Mouse (Mus musculus) CH12.LX (cell line): Measurements from ENCODE around the gene Dtl. TPM values are rescaled to one million over a fixed set of nuclear protein-coding genes. Genes with fewer than 3 reads are reported as not detected.

Experiments used
- DNase-seq: peaks from one replicate; pipeline ENCODE4 v3.0.0-alpha.2; 2013; ENCODE audit errors: extremely low read depth
- H3K27ac ChIP-seq: 2 replicates; pipeline ENCODE4 v1.5.1; 2012; ENCODE audit warnings: low read depth, mild to moderate bottlenecking, control low read depth, moderate library complexity; ENCODE audit not compliant: insufficient read depth
- H3K27me3 ChIP-seq: replicated peaks from 2 replicates; pipeline ENCODE3; 2012; ENCODE audit warnings: inconsistent platforms
- H3K36me3 ChIP-seq, 2 experiments: replicated peaks in 1 of 2; 2 replicates each; pipeline versions ENCODE3 to v1.6.1; 2012; ENCODE audit warnings: inconsistent platforms in 1 of 2, low read length in 1 of 2, mild to moderate bottlenecking in 1 of 2, mixed read lengths in 1 of 2, moderate library complexity in 1 of 2; ENCODE audit not compliant: control insufficient read depth in 1 of 2, insufficient read depth in 1 of 2
- H3K4me1 ChIP-seq, 2 experiments: 2 replicates each; pipeline ENCODE4 v1.6.1; 2012; ENCODE audit warnings: inconsistent platforms in 1 of 2, moderate library complexity in 1 of 2; ENCODE audit not compliant: insufficient read depth in 2 of 2, control insufficient read depth in 1 of 2
- H3K4me2 ChIP-seq: 2 replicates; pipeline ENCODE4 v1.6.1; 2012; ENCODE audit warnings: low read depth, mild to moderate bottlenecking, control low read depth; ENCODE audit not compliant: poor library complexity, insufficient read depth, severe bottlenecking
- H3K4me3 ChIP-seq, 3 experiments: fragments of 150-350 bp in 1 of 3; sonication (generic) in 1 of 3; replicated peaks in 1 of 3; 2 replicates each; pipeline versions ENCODE3 to v1.5.1; 2011 to 2012; ENCODE audit warnings: low read depth in 2 of 3, low read length in 2 of 3, mild to moderate bottlenecking in 2 of 3, moderate library complexity in 2 of 3, control low read depth in 1 of 3, improper control_type of control experiment in 1 of 3, inconsistent platforms in 1 of 3, mixed read lengths in 1 of 3; ENCODE audit not compliant: poor library complexity in 1 of 3
- H3K79me2 ChIP-seq: replicated peaks from 2 replicates; pipeline ENCODE4 v1.6.1; 2012; ENCODE audit warnings: mild to moderate bottlenecking, moderate library complexity; ENCODE audit not compliant: control insufficient read depth, poor library complexity, insufficient read depth, severe bottlenecking; ENCODE audit errors: extremely low read depth
- H3K9ac ChIP-seq: 2 replicates; pipeline ENCODE4 v1.6.1; 2012; ENCODE audit warnings: low read depth, mild to moderate bottlenecking, control low read depth, moderate library complexity; ENCODE audit not compliant: insufficient read depth
- H3K9me3 ChIP-seq: replicated peaks from 2 replicates; pipeline ENCODE3; 2012; ENCODE audit warnings: low read length, inconsistent platforms, mixed read lengths
- BHLHE40 ChIP-seq: IDR thresholded peaks from 2 replicates; pipeline ENCODE4 v1.6.1; 2011; ENCODE audit warnings: mild to moderate bottlenecking, low read depth, low read length, improper control_type of control experiment
- CHD1 ChIP-seq: IDR thresholded peaks from 2 replicates; pipeline ENCODE4 v1.6.1; 2012; ENCODE audit warnings: low read depth, low read length, improper control_type of control experiment, inconsistent platforms
- CHD2 ChIP-seq: IDR thresholded peaks from 2 replicates; pipeline ENCODE4 v1.6.1; 2011; ENCODE audit warnings: low read length, improper control_type of control experiment
- CTCF ChIP-seq, 2 experiments: IDR thresholded peaks in 1 of 2; conservative IDR thresholded peaks in 1 of 2; 2 replicates each; pipeline ENCODE4 v1.5.1; 2011 to 2012; ENCODE audit warnings: low read depth in 2 of 2, low read length in 2 of 2, improper control_type of control experiment in 1 of 2, inconsistent platforms in 1 of 2, mild to moderate bottlenecking in 1 of 2, moderate library complexity in 1 of 2
- ETS1 ChIP-seq: conservative IDR thresholded peaks from 2 replicates; pipeline ENCODE4 v1.6.1; 2012; ENCODE audit warnings: low read depth, mild to moderate bottlenecking, inconsistent platforms, low read length, improper control_type of control experiment, moderate library complexity
- HCFC1 ChIP-seq: IDR thresholded peaks from 2 replicates; pipeline ENCODE4 v1.6.1; 2012; ENCODE audit warnings: low read depth, mild to moderate bottlenecking, inconsistent platforms, low read length, improper control_type of control experiment
- IRF4 ChIP-seq: IDR thresholded peaks from 2 replicates; pipeline ENCODE4 v1.6.1; 2014; ENCODE audit warnings: low read depth, mild to moderate bottlenecking, inconsistent platforms, low read length, improper control_type of control experiment
- KAT2A ChIP-seq: IDR thresholded peaks from 2 replicates; pipeline ENCODE4 v1.6.1; 2012; ENCODE audit warnings: low read length, improper control_type of control experiment, inconsistent platforms; ENCODE audit not compliant: insufficient replicate concordance
- MAFK ChIP-seq: IDR thresholded peaks from 2 replicates; pipeline ENCODE4 v1.6.1; 2011; ENCODE audit warnings: low read length, improper control_type of control experiment; ENCODE audit not compliant: insufficient replicate concordance
- MAX ChIP-seq: IDR thresholded peaks from 2 replicates; pipeline ENCODE4 v1.6.1; 2011; ENCODE audit warnings: low read length, improper control_type of control experiment
- MAZ ChIP-seq: IDR thresholded peaks from 2 replicates; pipeline ENCODE4 v1.6.1; 2012; ENCODE audit warnings: low read depth, mild to moderate bottlenecking, inconsistent platforms, low read length, improper control_type of control experiment, moderate library complexity
- MEF2A ChIP-seq: IDR thresholded peaks from 2 replicates; pipeline ENCODE4 v1.6.1; 2014; ENCODE audit warnings: low read depth, mild to moderate bottlenecking, inconsistent platforms, low read length, improper control_type of control experiment, borderline replicate concordance
- NRF1 ChIP-seq: IDR thresholded peaks from 2 replicates; pipeline ENCODE4 v1.6.1; 2014; ENCODE audit warnings: low read depth, mild to moderate bottlenecking, inconsistent platforms, low read length, improper control_type of control experiment, moderate library complexity
- POLR2A ChIP-seq: IDR thresholded peaks from 2 replicates; pipeline ENCODE4 v1.6.1; 2011; ENCODE audit warnings: low read depth, mild to moderate bottlenecking, improper control_type of control experiment, low read length
- POLR2AphosphoS2 ChIP-seq: IDR thresholded peaks from 2 replicates; pipeline ENCODE4 v1.6.1; 2011; ENCODE audit warnings: low read depth, low read length, improper control_type of control experiment
- RAD21 ChIP-seq: IDR thresholded peaks from 2 replicates; pipeline ENCODE4 v1.6.1; 2011; ENCODE audit warnings: low read depth, mild to moderate bottlenecking, low read length, improper control_type of control experiment, moderate library complexity
- RCOR1 ChIP-seq: conservative IDR thresholded peaks from 2 replicates; pipeline ENCODE4 v1.6.1; 2012; ENCODE audit warnings: low read depth, mild to moderate bottlenecking, inconsistent platforms, low read length, improper control_type of control experiment
- SMC3 ChIP-seq: IDR thresholded peaks from 2 replicates; pipeline ENCODE4 v1.6.1; 2011; ENCODE audit warnings: low read depth, low read length, improper control_type of control experiment
- UBTF ChIP-seq: IDR thresholded peaks from 2 replicates; pipeline ENCODE4 v1.6.1; 2012; ENCODE audit warnings: low read depth, mild to moderate bottlenecking, inconsistent platforms, low read length, improper control_type of control experiment, moderate library complexity
- USF1 ChIP-seq: IDR thresholded peaks from 2 replicates; pipeline ENCODE4 v1.6.1; 2014; ENCODE audit warnings: low read depth, mild to moderate bottlenecking, inconsistent platforms, low read length, improper control_type of control experiment
- ZC3H11A ChIP-seq: IDR thresholded peaks from 2 replicates; pipeline ENCODE4 v1.6.1; 2012; ENCODE audit warnings: low read depth, mild to moderate bottlenecking, inconsistent platforms, low read length, improper control_type of control experiment
- ZMIZ1 ChIP-seq: IDR thresholded peaks from 2 replicates; pipeline ENCODE4 v1.6.1; 2012; ENCODE audit warnings: low read depth, mild to moderate bottlenecking, inconsistent platforms, low read length, improper control_type of control experiment
- ZNF384 ChIP-seq: IDR thresholded peaks from 2 replicates; pipeline ENCODE4 v1.6.1; 2012; ENCODE audit warnings: low read depth, low read length, improper control_type of control experiment, inconsistent platforms
- dilution Hi-C: fragments of 300-500 bp; cut with MboI; formaldehyde crosslinking; loops from 2 replicates; pipeline ENCODE4 v1.14.3; 2020; ENCODE audit warnings: low sequenced_read_pairs; ENCODE audit not compliant: extremely low pct_unique_long_range_greater_than_20kb, extremely low pct_ligation_motif_present
- in situ Hi-C: fragments of 300-500 bp; cut with MboI; formaldehyde crosslinking; loops from 3 replicates; pipeline ENCODE4 v1.14.3; 2019; ENCODE audit warnings: low sequenced_read_pairs, low pct_ligation_motif_present, low pct_unique_long_range_greater_than_20kb, mixed read lengths
- polyA plus RNA-seq: library from polyadenylated mRNA; unstranded; fragments of >175 nt; gene quantifications from 2 replicates; pipeline ENCODE4 v1.2.1, GENCODE M21; 2012; ENCODE audit warnings: low read depth; ENCODE audit not compliant: insufficient read length
- total RNA-seq, 2 experiments: library from RNA; depleted of rRNA; stranded (reverse); fragments of 300-350 nt in 1 of 2; fragments of >200 nt in 1 of 2; gene quantifications; 2 replicates each; pipeline ENCODE4 v1.2.3; 2012 to 2014

Gene Dtl
- total and polyA plus RNA-seq, 3 experiments = 31.8 to 65.2 (median 37.9) TPM

DNA sequence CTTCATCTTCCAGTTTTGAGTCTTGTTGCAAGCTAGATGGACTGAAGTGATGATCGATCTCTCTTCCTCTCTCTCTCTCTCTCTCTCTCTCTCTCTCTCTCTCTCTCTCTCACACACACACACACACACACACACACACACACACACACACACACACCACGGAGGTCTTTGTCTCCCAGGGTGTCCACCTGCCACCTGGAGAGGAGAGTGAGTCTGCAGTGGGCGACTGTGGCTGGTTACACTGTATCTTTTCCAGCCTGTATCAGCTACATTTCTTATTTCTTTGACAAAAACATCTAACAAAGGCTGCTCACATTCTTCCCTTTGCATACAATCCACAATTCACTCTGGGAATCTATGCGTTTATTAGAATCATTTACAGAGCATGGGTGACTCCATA, 56.4 kb downstream of the Dtl start:
- Histone ChIP-seq H3K27ac (no peak overlapping the region), H3K36me3 (no peaks in the 10 kb centered on the region), H3K4me3 (no peak overlapping the region), H3K4me2 (no peak overlapping the region)
- no peak for DNase-seq
- in situ Hi-C loops = no loop called here
- dilution Hi-C loops = no loop called here
- no peak for TF ChIP-seq POLR2A
- no peak for TF ChIP-seq RCOR1
- no peak for TF ChIP-seq CHD2
- no peak for TF ChIP-seq ZNF384
- TF ChIP-seq, all 38 proteins: peak for 0
- H3K4me1 ChIP-seq = no peaks in the 10 kb centered on the region
- H3K79me2 ChIP-seq = no peaks in the 10 kb centered on the region
- H3K9ac ChIP-seq = no peak overlapping the region
- H3K27me3 ChIP-seq = no peaks in the 10 kb centered on the region
- H3K9me3 ChIP-seq = no peaks in the 10 kb centered on the region

DNA sequence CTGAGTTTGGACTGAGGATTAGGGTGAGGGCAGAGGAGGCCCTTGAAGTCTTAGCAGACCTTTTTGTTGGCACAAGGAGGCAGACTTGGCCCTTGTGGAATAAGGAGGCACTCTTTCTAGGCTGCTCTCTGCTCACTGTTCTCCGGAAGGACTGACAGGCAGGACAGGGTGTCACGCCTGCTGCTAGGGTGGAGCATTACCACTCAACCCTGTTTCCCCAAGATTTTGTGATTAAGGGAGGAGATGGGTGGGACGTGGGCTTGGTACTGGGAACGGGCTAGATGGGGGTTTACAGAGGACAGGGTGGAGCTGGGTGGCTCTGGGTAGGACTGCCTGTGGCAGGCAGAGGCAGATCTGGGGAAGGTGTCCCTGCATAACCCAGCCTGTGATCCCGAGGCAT, 57.4 kb downstream of the Dtl start:
- H3K4me3 ChIP-seq = no peak overlapping the region

DNA sequence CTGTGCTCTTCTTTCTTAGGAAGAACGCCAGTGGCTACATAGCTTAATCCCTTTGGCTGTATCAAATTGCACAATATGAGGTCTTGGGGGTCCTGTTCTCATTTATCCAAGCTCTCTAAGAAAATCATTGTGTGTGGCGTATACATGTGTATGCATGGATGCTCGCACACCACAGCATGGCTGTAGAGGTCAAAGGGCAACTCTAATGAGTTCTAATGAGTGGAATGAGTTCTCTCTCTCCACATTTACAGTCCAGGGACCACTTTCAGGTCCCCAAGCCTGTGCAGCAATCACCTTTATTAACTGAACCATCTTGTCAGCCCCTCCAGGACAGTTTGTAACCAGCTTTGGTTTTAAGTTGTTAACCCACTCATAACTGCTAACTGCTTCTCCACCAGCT, 58.3 kb downstream of the Dtl start:
- in situ Hi-C loops = no loop called here
- Histone ChIP-seq H3K4me2 (no peak overlapping the region), H3K4me1 (no peaks in the 10 kb centered on the region), H3K27me3 (no peaks in the 10 kb centered on the region), H3K36me3 (no peaks in the 10 kb centered on the region), H3K9me3 (no peaks in the 10 kb centered on the region), H3K4me3 (no peak overlapping the region), H3K27ac (no peak overlapping the region), H3K79me2 (no peaks in the 10 kb centered on the region), H3K9ac (no peak overlapping the region)
- DNase-seq = no peak
- dilution Hi-C loops = no loop called here
- no peak for TF ChIP-seq ZC3H11A
- no peak for TF ChIP-seq IRF4
- TF ChIP-seq SMC3 = no peak
- TF ChIP-seq NRF1 = no peak
- no peak for TF ChIP-seq USF1
- no peak for TF ChIP-seq MAFK
- TF ChIP-seq HCFC1 = no peak
- TF ChIP-seq CHD1 = no peak
- TF ChIP-seq ZMIZ1 = no peak
- no peak for TF ChIP-seq CTCF (conservative IDR thresholded peaks at IDR 0.05 in 1 of 2, IDR thresholded peaks at IDR 0.05 in 1 of 2; ENCODE audit: low read depth in 2 of 2, low read length in 2 of 2)
- no peak for TF ChIP-seq POLR2AphosphoS2
- TF ChIP-seq MAX = no peak
- TF ChIP-seq UBTF = no peak
- TF ChIP-seq, all 38 proteins: peak for 0

More for the DNA sequence above, 57.4 kb downstream of the Dtl start:
- Histone ChIP-seq H3K4me1 (no peaks in the 10 kb centered on the region), H3K79me2 (no peaks in the 10 kb centered on the region), H3K4me2 (no peak overlapping the region), H3K36me3 (no peaks in the 10 kb centered on the region), H3K27me3 (no peaks in the 10 kb centered on the region), H3K9ac (no peak overlapping the region), H3K27ac (no peak overlapping the region), H3K9me3 (no peaks in the 10 kb centered on the region)
- no peak for DNase-seq
- dilution Hi-C loops = no loop called here
- no peak for TF ChIP-seq MAFK
- no peak for TF ChIP-seq MAZ
- TF ChIP-seq SMC3 = no peak
- no peak for TF ChIP-seq HCFC1
- no peak for TF ChIP-seq MEF2A
- TF ChIP-seq ETS1 = no peak
- TF ChIP-seq RAD21 = no peak
- no peak for TF ChIP-seq ZNF384
- no peak for TF ChIP-seq USF1
- TF ChIP-seq KAT2A = no peak
- no peak for TF ChIP-seq BHLHE40
- in situ Hi-C loops = no loop called here
